In the genomic region with DNA sequence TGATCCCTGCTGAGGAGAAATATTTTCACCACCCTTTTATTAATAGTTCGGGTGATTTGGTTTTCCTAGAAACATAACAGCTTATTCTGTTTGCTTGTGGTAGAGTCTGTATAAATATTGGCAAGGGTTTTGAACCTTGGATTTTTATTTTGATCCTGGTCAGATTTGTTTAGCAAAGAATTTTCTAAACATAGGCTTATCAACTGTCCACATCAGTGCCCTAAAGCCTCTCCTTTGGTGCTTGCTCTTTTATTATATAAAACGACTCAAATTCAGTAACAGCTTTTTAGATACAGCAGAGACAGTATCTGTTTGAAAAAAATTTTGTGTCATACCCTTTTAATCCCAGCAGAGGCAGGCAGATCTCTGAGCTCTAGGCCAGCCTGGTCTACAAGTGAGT, we compare ENCODE assay signal across 11 mouse cellular contexts. TPM values are rescaled to one million over a fixed set of nuclear protein-coding genes. Genes with fewer than 3 reads are reported as not detected.
DNase-seq lines count a peak whose midpoint lies in the region; ATAC-seq and TF ChIP-seq lines count a peak whose summit lies in the region.
"Had no signal": no experiment of that assay in that cellular context is flagged by ENCODE, and none has a peak within 500 bp of the region (broad histone marks: within the 10 kb centered on the region; RNA-seq: fewer than 3 reads in every experiment).

No protein-coding gene starts in this region.

- H3K9me3 ChIP-seq in kidney, postnatal 0 days (replicated peaks; ENCODE audit: low read length) = no peaks in the 10 kb centered on the region
- no peaks in the 10 kb centered on the region for H3K9me3 ChIP-seq in embryonic facial prominence, embryonic 13.5 days
- H3K9me3 ChIP-seq in intestine, embryonic 15.5 days = no peaks in the 10 kb centered on the region
- no peaks in the 10 kb centered on the region for H3K9me3 ChIP-seq in midbrain, embryonic 14.5 days (ENCODE audit: control insufficient read depth, low read length)

- intact Hi-C loops in left cerebral cortex, postnatal 25 days (cut with DNase I) = no loop called here
- intact Hi-C loops in left cerebral cortex, postnatal 14 days (cut with DNase I) = no loop called here

- peak overlapping the region; percentile 83 for H3K4me2 ChIP-seq in kidney, postnatal 0 days (ENCODE audit: low read length)
- H3K4me2 ChIP-seq in embryonic facial prominence, embryonic 13.5 days = peak overlapping the region; percentile 86
- H3K4me2 ChIP-seq in intestine, embryonic 15.5 days (replicated peaks) = peak overlapping the region; percentile 82
- peak overlapping the region; percentile 77 for H3K4me2 ChIP-seq in midbrain, embryonic 14.5 days (ENCODE audit: low read length)

- no peaks in the 10 kb centered on the region for H3K27me3 ChIP-seq in kidney, postnatal 0 days (ENCODE audit: insufficient read depth, low read length)
- no peaks in the 10 kb centered on the region for H3K27me3 ChIP-seq in embryonic facial prominence, embryonic 13.5 days
- H3K27me3 ChIP-seq in intestine, embryonic 15.5 days (replicated peaks) = no peaks in the 10 kb centered on the region
- no peaks in the 10 kb centered on the region for H3K27me3 ChIP-seq in midbrain, embryonic 14.5 days (ENCODE audit: control insufficient read depth, insufficient read depth, low read length)
- H3K27me3 ChIP-seq: Patski had no signal

- DNase-seq in kidney, postnatal 0 days (ENCODE audit: low spot score) = no peak
- no peak for DNase-seq in kidney, adult 8-10 months
- no peak for DNase-seq in midbrain, embryonic 14.5 days
- no peak for DNase-seq in left cerebral cortex, postnatal 25 days (ENCODE audit: low spot score in 2 of 2)
- DNase-seq in kidney, adult 18-20 months = no peak
- DNase-seq in left cerebral cortex, postnatal 14 days (ENCODE audit: low spot score in 2 of 2) = no peak
- DNase-seq: lung, postnatal 10 days; thymus, postnatal 36 days had no signal

- no peak overlapping the region for H3K4me3 ChIP-seq in kidney, postnatal 0 days (replicated peaks; ENCODE audit: low read depth, low read length)
- H3K4me3 ChIP-seq in embryonic facial prominence, embryonic 13.5 days = no peak overlapping the region
- no peak overlapping the region for H3K4me3 ChIP-seq in intestine, embryonic 15.5 days (replicated peaks)
- peak overlapping the region; percentile 79; the same call in 1 of the 2 replicates for H3K4me3 ChIP-seq in midbrain, embryonic 14.5 days (replicated peaks; ENCODE audit: low read depth, low read length)

- no peak overlapping the region for H3K9ac ChIP-seq in kidney, postnatal 0 days (ENCODE audit: low read depth, low read length)
- no peak overlapping the region for H3K9ac ChIP-seq in embryonic facial prominence, embryonic 13.5 days
- no peak overlapping the region for H3K9ac ChIP-seq in intestine, embryonic 15.5 days
- no peak overlapping the region for H3K9ac ChIP-seq in midbrain, embryonic 14.5 days (replicated peaks; ENCODE audit: low read length)

- peaks cover 8% of the 10 kb centered on the region for H3K4me1 ChIP-seq in kidney, postnatal 0 days (replicated peaks; ENCODE audit: insufficient read depth, low read length)
- peaks cover 16% of the 10 kb centered on the region for H3K4me1 ChIP-seq in embryonic facial prominence, embryonic 13.5 days
- peaks cover 7% of the 10 kb centered on the region; the same call in 1 of the 2 replicates for H3K4me1 ChIP-seq in intestine, embryonic 15.5 days (replicated peaks)
- H3K4me1 ChIP-seq in midbrain, embryonic 14.5 days (ENCODE audit: control insufficient read depth, insufficient read depth, low read length) = peaks cover 11% of the 10 kb centered on the region; the same call in 1 of the 2 replicates

- WGBS in kidney, postnatal 0 days = 77% methylated on average over 2 of the region's 2 CpGs
- WGBS in embryonic facial prominence, embryonic 13.5 days = 74% methylated on average over 2 of the region's 2 CpGs
- WGBS in intestine, embryonic 15.5 days = 69% methylated on average over 2 of the region's 2 CpGs
- 80% methylated on average over 2 of the region's 2 CpGs for WGBS in midbrain, embryonic 14.5 days

- TF ChIP-seq CTCF in kidney, postnatal 0 days (IDR thresholded peaks at IDR 0.05; ENCODE audit: low read depth) = no peak

- ATAC-seq in kidney, postnatal 0 days (replicated peaks; ENCODE audit: low FRiP score, low read depth) = no peak
- ATAC-seq in embryonic facial prominence, embryonic 13.5 days (ENCODE audit: insufficient number of reproducible peaks, insufficient read depth, low FRiP score, low TSS enrichment, low read depth) = no peak
- no peak for ATAC-seq in intestine, embryonic 15.5 days
- no peak for ATAC-seq in midbrain, embryonic 14.5 days (ENCODE audit: low FRiP score, low TSS enrichment)

- H3K27ac ChIP-seq in kidney, postnatal 0 days = no peak overlapping the region
- no peak overlapping the region for H3K27ac ChIP-seq in embryonic facial prominence, embryonic 13.5 days
- no peak overlapping the region for H3K27ac ChIP-seq in intestine, embryonic 15.5 days
- H3K27ac ChIP-seq in midbrain, embryonic 14.5 days (replicated peaks; ENCODE audit: low read depth, low read length) = no peak overlapping the region

- 0 out of 2 replicates have a peak, but pooled peaks cover 9% of the 10 kb centered on the region for H3K36me3 ChIP-seq in kidney, postnatal 0 days (ENCODE audit: insufficient read depth, low read length)
- H3K36me3 ChIP-seq in embryonic facial prominence, embryonic 13.5 days = peaks cover 23% of the 10 kb centered on the region
- H3K36me3 ChIP-seq in intestine, embryonic 15.5 days = 0 out of 2 replicates have a peak, but pooled peaks cover 3% of the 10 kb centered on the region
- peaks cover 14% of the 10 kb centered on the region; the same call in 1 of the 2 replicates for H3K36me3 ChIP-seq in midbrain, embryonic 14.5 days (ENCODE audit: control insufficient read depth, insufficient read depth, low read length)

RNA-seq across cellular contexts. Expression of a gene that starts 1.4 kb away (rescaled TPM):
- polyA plus RNA-seq in kidney, postnatal 0 days (2015; fragmentation: Nextera tagmentation; extraction: Ambion mirVana) = 6.8 and 7.2 TPM in 2 replicates
- polyA plus RNA-seq in embryonic facial prominence, embryonic 13.5 days (2015; fragmentation: Nextera tagmentation; extraction: Ambion mirVana) = 13.4 and 17.3 TPM in 2 replicates
- 9.0 and 10.1 TPM in 2 replicates for polyA plus RNA-seq in intestine, embryonic 15.5 days (2015; fragmentation: Nextera tagmentation; extraction: Ambion mirVana)
- 11.9 and 16.1 TPM in 2 replicates for polyA plus RNA-seq in midbrain, embryonic 14.5 days (2014; fragmentation: Nextera tagmentation; extraction: Ambion mirVana)
- 10 to 100 TPM; 41.1 to 44.6 TPM for total RNA-seq in left cerebral cortex, postnatal 25 days (2021)
- total RNA-seq in left cerebral cortex, postnatal 14 days (2021) = 10 to 100 TPM; 41.5 to 46.8 TPM

RNA-seq across cellular contexts. Expression of a gene that starts 1.5 kb away (rescaled TPM):
- polyA plus RNA-seq in kidney, postnatal 0 days (2015; fragmentation: Nextera tagmentation; extraction: Ambion mirVana) = 111 and 122 TPM in 2 replicates
- polyA plus RNA-seq in embryonic facial prominence, embryonic 13.5 days (2015; fragmentation: Nextera tagmentation; extraction: Ambion mirVana) = 113 and 119 TPM in 2 replicates
- polyA plus RNA-seq in intestine, embryonic 15.5 days (2015; fragmentation: Nextera tagmentation; extraction: Ambion mirVana) = 153 and 154 TPM in 2 replicates
- polyA plus RNA-seq in midbrain, embryonic 14.5 days (2014; fragmentation: Nextera tagmentation; extraction: Ambion mirVana) = 84.8 and 111 TPM in 2 replicates
- total RNA-seq in left cerebral cortex, postnatal 25 days (2021) = 10 to 100 TPM; 53.6 to 55.4 TPM
- total RNA-seq in left cerebral cortex, postnatal 14 days (2021) = 10 to 100 TPM; 58.7 to 60.6 TPM
